Mouse (Mus musculus): Measurements from ENCODE around the gene Zbtb43. TPM values are rescaled to one million over a fixed set of nuclear protein-coding genes. Genes with fewer than 3 reads are reported as not detected.
A peak's percentile ranks its signal among the peaks of the same experiment; 100 is the strongest.

Gene Zbtb43
- total and polyA plus RNA-seq, 3 experiments, result 9.2 to 20.3 (median 20.0) TPM

DNA sequence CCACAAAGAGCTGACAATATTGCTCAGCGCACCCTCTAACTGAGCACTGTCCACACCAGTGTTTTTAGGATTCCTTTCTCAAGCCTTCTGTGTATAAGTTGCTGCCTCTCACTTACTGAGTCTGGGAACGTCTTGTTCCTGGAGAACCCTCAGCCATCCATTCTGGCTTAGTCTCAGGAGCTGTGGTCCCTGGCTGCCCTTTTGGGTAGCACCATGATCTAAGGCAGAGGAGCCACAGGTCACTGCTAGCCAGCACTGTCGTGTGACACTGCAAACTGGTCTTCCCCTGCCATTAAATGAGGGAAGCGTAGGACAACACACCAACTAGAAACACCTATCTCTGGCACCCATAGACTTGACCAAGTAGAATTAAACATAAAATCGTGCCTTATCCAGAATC lies 15.6 kb downstream of the Zbtb43 start:
- WGBS, result 82% methylated on average over 5 of the region's 5 CpGs
- no peak for TF ChIP-seq CTCF (IDR thresholded peaks at IDR 0.05)
- peaks cover 7% of the 10 kb centered on the region for H3K36me3 ChIP-seq (ENCODE audit: control insufficient read depth, insufficient read depth, low read length)

DNA sequence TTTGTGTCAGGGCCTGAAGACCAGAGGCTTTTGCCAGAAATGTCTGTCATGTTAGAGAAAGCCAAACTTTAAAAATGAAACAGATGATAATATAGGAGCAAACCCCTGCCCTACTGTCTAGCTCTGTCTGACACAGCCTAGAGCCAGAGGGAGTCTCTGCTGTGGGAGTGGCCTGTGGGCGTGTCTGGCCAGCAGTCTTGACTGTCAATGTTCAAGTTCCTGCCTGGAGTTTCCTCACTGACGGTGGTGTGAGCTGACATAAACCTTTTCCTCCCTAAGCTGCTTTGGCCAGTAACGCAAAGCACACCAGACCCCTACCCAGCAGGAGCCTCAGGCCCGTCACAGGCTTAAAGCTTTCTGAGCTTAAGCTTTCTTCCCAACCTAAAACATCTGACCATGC lies 16.2 kb downstream of the Zbtb43 start:
- H3K36me3 ChIP-seq (ENCODE audit: control insufficient read depth, insufficient read depth, low read length), result peaks cover 7% of the 10 kb centered on the region

More for the DNA sequence above, 15.6 kb downstream of the Zbtb43 start:
- H3K27ac ChIP-seq, result no peak overlapping the region
- H3K9ac ChIP-seq (ENCODE audit: low read depth, low read length), result no peak overlapping the region
- no peak for DNase-seq
- peaks cover 11% of the 10 kb centered on the region for H3K4me1 ChIP-seq (ENCODE audit: control insufficient read depth, insufficient read depth, low read length)
- H3K27me3 ChIP-seq (ENCODE audit: control insufficient read depth, insufficient read depth, low read length), result no peaks in the 10 kb centered on the region
- H3K79me2 ChIP-seq (replicated peaks; ENCODE audit: control insufficient read depth, insufficient read depth, low read length), result peaks cover 4% of the 10 kb centered on the region
- intact Hi-C loops (cut with DNase I), result no loop called here
- H3K4me3 ChIP-seq, result no peak overlapping the region

GRCm38 (mm10) chr2:33451038-33451978 lies 17.1 kb downstream of the Zbtb43 start:
- no peak for DNase-seq
- peaks cover 7% of the 10 kb centered on the region for H3K36me3 ChIP-seq (ENCODE audit: control insufficient read depth, insufficient read depth, low read length)
- TF ChIP-seq EP300 (IDR thresholded peaks at IDR 0.05; ENCODE audit: insufficient read depth, low read depth, low read length), result no peak
- no peak for TF ChIP-seq CTCF (IDR thresholded peaks at IDR 0.05)
- TF ChIP-seq POLR2A (IDR thresholded peaks at IDR 0.05; ENCODE audit: insufficient read depth, low read depth, low read length), result no peak
- no peak overlapping the region for H3K9ac ChIP-seq (ENCODE audit: low read depth, low read length)
- peaks cover 11% of the 10 kb centered on the region for H3K4me1 ChIP-seq (ENCODE audit: control insufficient read depth, insufficient read depth, low read length)
- intact Hi-C loops (cut with DNase I), result no loop called here
- H3K4me3 ChIP-seq, result no peak overlapping the region
- no peaks in the 10 kb centered on the region for H3K27me3 ChIP-seq (ENCODE audit: control insufficient read depth, insufficient read depth, low read length)
- H3K79me2 ChIP-seq (replicated peaks; ENCODE audit: control insufficient read depth, insufficient read depth, low read length), result peaks cover 4% of the 10 kb centered on the region
- H3K27ac ChIP-seq, result no peak overlapping the region
- WGBS, result 74% methylated on average over 11 of the region's 11 CpGs

More for the DNA sequence above, 16.2 kb downstream of the Zbtb43 start:
- H3K9ac ChIP-seq (ENCODE audit: low read depth, low read length), result no peak overlapping the region
- intact Hi-C loops (cut with DNase I), result no loop called here
- H3K4me3 ChIP-seq, result no peak overlapping the region
- WGBS, result 15% methylated on average over 4 of the region's 4 CpGs
- peaks cover 4% of the 10 kb centered on the region for H3K79me2 ChIP-seq (replicated peaks; ENCODE audit: control insufficient read depth, insufficient read depth, low read length)
- TF ChIP-seq EP300 (IDR thresholded peaks at IDR 0.05; ENCODE audit: insufficient read depth, low read depth, low read length) (no peak), POLR2A (IDR thresholded peaks at IDR 0.05; ENCODE audit: insufficient read depth, low read depth, low read length) (no peak), CTCF (IDR thresholded peaks at IDR 0.05) (no peak)
- peaks cover 11% of the 10 kb centered on the region for H3K4me1 ChIP-seq (ENCODE audit: control insufficient read depth, insufficient read depth, low read length)
- no peaks in the 10 kb centered on the region for H3K27me3 ChIP-seq (ENCODE audit: control insufficient read depth, insufficient read depth, low read length)
- no peak overlapping the region for H3K27ac ChIP-seq
- peak; percentile 43 to 47 for DNase-seq

- Histone ChIP-seq H3K36me3 (ENCODE audit: control insufficient read depth, insufficient read depth, low read length) (peaks cover 7% of the 10 kb centered on the region), H3K79me2 (replicated peaks; ENCODE audit: control insufficient read depth, insufficient read depth, low read length) (peaks cover 4% of the 10 kb centered on the region; the same call in 1 of the 2 replicates)
These were observed 19.1 kb downstream of the Zbtb43 start for GRCm38 (mm10) chr2:33449119-33449873.

DNA sequence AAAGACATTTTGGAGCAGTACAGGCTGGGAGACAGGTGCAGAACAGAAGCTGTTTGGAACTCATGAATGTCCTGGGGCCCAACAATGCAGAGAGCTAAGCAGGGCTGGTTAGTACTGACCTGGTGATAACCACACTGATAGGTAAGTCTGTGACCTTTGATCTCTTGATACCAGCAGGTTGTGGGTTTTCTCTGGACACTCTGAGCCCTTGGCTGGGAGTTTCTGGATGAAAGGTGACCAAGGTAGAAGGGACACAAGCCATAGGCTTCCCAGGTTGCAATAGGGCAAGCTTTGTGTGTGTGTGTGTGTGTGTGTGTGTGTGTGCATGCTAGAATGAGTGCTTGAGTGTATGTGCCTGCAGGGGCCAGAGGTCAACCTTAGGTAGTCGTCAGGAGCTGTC lies 21.6 kb downstream of the Zbtb43 start:
- peaks cover 2% of the 10 kb centered on the region; the same call in 1 of the 2 replicates for H3K4me1 ChIP-seq (ENCODE audit: control insufficient read depth, insufficient read depth, low read length)
- no peak overlapping the region for H3K9ac ChIP-seq (ENCODE audit: low read depth, low read length)
- 80% methylated on average over 1 of the region's 1 CpGs for WGBS
- no peak for DNase-seq
- H3K27ac ChIP-seq, result no peak overlapping the region
- 0 out of 2 replicates have a peak, but pooled peaks cover 2% of the 10 kb centered on the region for H3K79me2 ChIP-seq (replicated peaks; ENCODE audit: control insufficient read depth, insufficient read depth, low read length)
- intact Hi-C loops (cut with DNase I), result no loop called here
- TF ChIP-seq CTCF (IDR thresholded peaks at IDR 0.05) (no peak), EP300 (IDR thresholded peaks at IDR 0.05; ENCODE audit: insufficient read depth, low read depth, low read length) (no peak), POLR2A (IDR thresholded peaks at IDR 0.05; ENCODE audit: insufficient read depth, low read depth, low read length) (no peak)
- peaks cover 2% of the 10 kb centered on the region for H3K36me3 ChIP-seq (ENCODE audit: control insufficient read depth, insufficient read depth, low read length)
- H3K4me3 ChIP-seq, result no peak overlapping the region
- H3K27me3 ChIP-seq (ENCODE audit: control insufficient read depth, insufficient read depth, low read length), result no peaks in the 10 kb centered on the region

More at GRCm38 (mm10) chr2:33449119-33449873, 19.1 kb downstream of the Zbtb43 start:
- no peak overlapping the region for H3K27ac ChIP-seq
- H3K9ac ChIP-seq (ENCODE audit: low read depth, low read length), result no peak overlapping the region
- no peak for DNase-seq
- WGBS, result 95% methylated on average over 22 of the region's 22 CpGs
- H3K27me3 ChIP-seq (ENCODE audit: control insufficient read depth, insufficient read depth, low read length), result no peaks in the 10 kb centered on the region
- peaks cover 14% of the 10 kb centered on the region for H3K4me1 ChIP-seq (ENCODE audit: control insufficient read depth, insufficient read depth, low read length)
- no peak overlapping the region for H3K4me3 ChIP-seq
- TF ChIP-seq POLR2A (IDR thresholded peaks at IDR 0.05; ENCODE audit: insufficient read depth, low read depth, low read length) (no peak), CTCF (IDR thresholded peaks at IDR 0.05) (no peak), EP300 (IDR thresholded peaks at IDR 0.05; ENCODE audit: insufficient read depth, low read depth, low read length) (no peak)
- intact Hi-C loops (cut with DNase I), result no loop called here

Data from heart, adult 2 months (tissue).